Comparison of ENCODE assay signal across 9 mouse cellular contexts in the genomic region with DNA sequence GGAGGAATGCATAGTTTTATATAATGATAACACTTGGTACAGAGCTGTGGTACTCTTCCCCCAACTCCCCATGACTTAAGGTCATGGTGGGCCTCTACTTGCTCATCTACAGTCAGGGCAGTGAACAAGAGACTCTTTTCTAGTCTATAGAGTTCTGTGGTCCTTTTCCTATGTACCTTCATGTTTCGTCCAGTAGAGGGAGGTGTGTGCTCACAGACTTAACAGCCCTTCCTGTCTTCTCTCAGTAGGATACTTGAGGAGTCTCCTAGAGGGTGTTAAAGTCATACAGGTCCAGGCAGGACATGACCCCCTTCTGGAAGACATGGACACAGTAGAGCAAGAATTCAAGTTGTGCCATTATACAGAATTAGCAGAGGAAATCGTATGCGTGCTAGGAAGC.
DNase-seq lines count a peak whose midpoint lies in the region; ATAC-seq and TF ChIP-seq lines count a peak whose summit lies in the region.
"Had no signal": no experiment of that assay in that cellular context is flagged by ENCODE, and none has a peak within 500 bp of the region (broad histone marks: within the 10 kb centered on the region; RNA-seq: fewer than 3 reads in every experiment).

No protein-coding gene starts in this region.

- peak; percentile 23 for DNase-seq in cerebellum, adult 9-10 months
- DNase-seq in cerebellum, adult 11 months, result no peak
- DNase-seq in urinary bladder, postnatal 36 days (ENCODE audit: low spot score in 2 of 2), result peak; percentile 3 to 15
- no peak for DNase-seq in urinary bladder, adult 2 months (ENCODE audit: low spot score)
- DNase-seq in hindbrain, postnatal 0 days (ENCODE audit: low spot score), result peak; percentile 52
- DNase-seq in lung, postnatal 10 days, result peak; percentile 48
- no peak for DNase-seq in yolk sac, embryonic 10.5 days (ENCODE audit: low spot score)
- DNase-seq in layer of hippocampus, postnatal 25 days (ENCODE audit: extremely low spot score in 1 of 2, low spot score in 1 of 2), result no peak

- no peak overlapping the region for H3K4me2 ChIP-seq in hindbrain, postnatal 0 days (ENCODE audit: low read depth, low read length)
- H3K4me2 ChIP-seq: heart, embryonic 15.5 days had no signal

- H3K4me1 ChIP-seq in hindbrain, postnatal 0 days (ENCODE audit: insufficient read depth, low read length), result no peaks in the 10 kb centered on the region
- H3K4me1 ChIP-seq: heart, embryonic 15.5 days had no signal

- WGBS in hindbrain, postnatal 0 days, result 55% methylated on average over 3 of the region's 3 CpGs

- H3K27me3 ChIP-seq in hindbrain, postnatal 0 days (ENCODE audit: insufficient read depth, low read length), result no peaks in the 10 kb centered on the region
- H3K27me3 ChIP-seq: heart, embryonic 15.5 days had no signal

- H3K27ac ChIP-seq in hindbrain, postnatal 0 days, result no peak overlapping the region
- H3K27ac ChIP-seq: heart, embryonic 15.5 days had no signal

- no peak overlapping the region for H3K9ac ChIP-seq in hindbrain, postnatal 0 days (replicated peaks; ENCODE audit: low read length)
- H3K9ac ChIP-seq: heart, embryonic 15.5 days had no signal

- peak; percentile 72 for TF ChIP-seq CTCF in hindbrain, postnatal 0 days (IDR thresholded peaks at IDR 0.05; ENCODE audit: low read depth)

- no peaks in the 10 kb centered on the region for H3K36me3 ChIP-seq in hindbrain, postnatal 0 days (ENCODE audit: insufficient read depth, low read length)
- H3K36me3 ChIP-seq: heart, embryonic 15.5 days had no signal

- 0 out of 2 replicates have a peak, but pooled peaks have one; percentile 24 for ATAC-seq in hindbrain, postnatal 0 days

- H3K9me3 ChIP-seq in hindbrain, postnatal 0 days (ENCODE audit: low read length), result no peaks in the 10 kb centered on the region
- H3K9me3 ChIP-seq: heart, embryonic 15.5 days had no signal

- H3K4me3 ChIP-seq in hindbrain, postnatal 0 days (ENCODE audit: low read length), result no peak overlapping the region
- H3K4me3 ChIP-seq: heart, embryonic 15.5 days had no signal

Comparison
In these comparisons a context has a peak if more than half of its experiments do, and no peak if none do; other contexts are left out.
1. DNase-seq: peak in cerebellum, adult 9-10 months (single experiment), urinary bladder, postnatal 36 days (2 of 2), hindbrain, postnatal 0 days (single experiment) and lung, postnatal 10 days (single experiment); none in cerebellum, adult 11 months (single experiment), urinary bladder, adult 2 months (single experiment), yolk sac, embryonic 10.5 days (single experiment) and layer of hippocampus, postnatal 25 days (0 of 2).